ENCODE assay signal across 19 mouse cellular contexts in genomic region chr2:169397013-169397412, GRCm38 (mm10).
DNase-seq lines count a peak whose midpoint lies in the region; ATAC-seq and TF ChIP-seq lines count a peak whose summit lies in the region.
"Had no signal": no experiment of that assay in that cellular context is flagged by ENCODE, and none has a peak within 500 bp of the region (broad histone marks: within the 10 kb centered on the region; RNA-seq: fewer than 3 reads in every experiment).

No protein-coding gene starts in this region.

- H3K27ac ChIP-seq in liver, adult 2 months (replicated peaks; ENCODE audit: insufficient read depth, low read depth, low read length): peak overlapping the region; percentile 56
- no peak overlapping the region for H3K27ac ChIP-seq in liver, embryonic 11.5 days (ENCODE audit: low read depth, low read length)
- no peak overlapping the region for H3K27ac ChIP-seq in lung, postnatal 0 days (ENCODE audit: low read length)
- H3K27ac ChIP-seq: forebrain, embryonic 10.5 days; hindbrain, postnatal 0 days; liver, embryonic 12.5 days; midbrain, embryonic 13.5 days had no signal

- no peak for ATAC-seq in liver, embryonic 11.5 days (replicated peaks; ENCODE audit: low FRiP score)
- ATAC-seq in lung, postnatal 0 days: no peak
- ATAC-seq: hindbrain, postnatal 0 days; liver, embryonic 12.5 days; midbrain, embryonic 13.5 days had no signal

- no peak overlapping the region for H3K4me3 ChIP-seq in liver, adult 2 months (ENCODE audit: insufficient read depth, low read depth, low read length)
- no peak overlapping the region for H3K4me3 ChIP-seq in liver, embryonic 11.5 days (ENCODE audit: low read depth, low read length)
- H3K4me3 ChIP-seq in lung, postnatal 0 days (ENCODE audit: low read depth, low read length): no peak overlapping the region
- H3K4me3 ChIP-seq: forebrain, embryonic 10.5 days; liver, embryonic 12.5 days; midbrain, embryonic 13.5 days; myocyte had no signal

- 38% methylated on average over 4 of the region's 4 CpGs for WGBS in liver, adult 2 months
- 71% methylated on average over 4 of the region's 4 CpGs for WGBS in liver, embryonic 11.5 days
- WGBS in lung, postnatal 0 days: 61% methylated on average over 4 of the region's 4 CpGs

- TF ChIP-seq EP300 in lung, postnatal 0 days (IDR thresholded peaks at IDR 0.05): no peak

- no peaks in the 10 kb centered on the region for H3K36me3 ChIP-seq in liver, adult 2 months (ENCODE audit: control insufficient read depth, insufficient read depth, low read length)
- no peaks in the 10 kb centered on the region for H3K36me3 ChIP-seq in liver, embryonic 11.5 days (ENCODE audit: control insufficient read depth, insufficient read depth, low read length)
- H3K36me3 ChIP-seq in lung, postnatal 0 days (ENCODE audit: insufficient read depth, low read length): no peaks in the 10 kb centered on the region
- H3K36me3 ChIP-seq: forebrain, embryonic 10.5 days; G1E; liver, embryonic 12.5 days; midbrain, embryonic 13.5 days had no signal

- no peaks in the 10 kb centered on the region for H3K9me3 ChIP-seq in liver, embryonic 11.5 days (ENCODE audit: control insufficient read depth, low read length)
- H3K9me3 ChIP-seq in lung, postnatal 0 days (ENCODE audit: low read length): no peaks in the 10 kb centered on the region
- H3K9me3 ChIP-seq: forebrain, embryonic 10.5 days; midbrain, embryonic 13.5 days had no signal

- no peaks in the 10 kb centered on the region for H3K27me3 ChIP-seq in liver, adult 2 months (ENCODE audit: control insufficient read depth, insufficient read depth, low read length)
- no peaks in the 10 kb centered on the region for H3K27me3 ChIP-seq in liver, embryonic 11.5 days (replicated peaks; ENCODE audit: control insufficient read depth, insufficient read depth, low read length)
- no peaks in the 10 kb centered on the region for H3K27me3 ChIP-seq in lung, postnatal 0 days (replicated peaks; ENCODE audit: insufficient read depth, low read length)
- H3K27me3 ChIP-seq: liver, embryonic 12.5 days; midbrain, embryonic 13.5 days had no signal

- no peak for TF ChIP-seq CTCF in liver, adult 2 months (IDR thresholded peaks at IDR 0.05; ENCODE audit: low read depth, low read length)
- no peak for TF ChIP-seq CTCF in lung, postnatal 0 days (IDR thresholded peaks at IDR 0.05)

- TF ChIP-seq POLR2A in liver, adult 2 months (IDR thresholded peaks at IDR 0.05; ENCODE audit: extremely low read depth, insufficient read depth, low read length): no peak

- H3K4me1 ChIP-seq in liver, adult 2 months (ENCODE audit: control insufficient read depth, insufficient read depth, low read length): peaks cover 5% of the 10 kb centered on the region
- no peaks in the 10 kb centered on the region for H3K4me1 ChIP-seq in liver, embryonic 11.5 days (replicated peaks; ENCODE audit: control insufficient read depth, insufficient read depth, low read length)
- no peaks in the 10 kb centered on the region for H3K4me1 ChIP-seq in lung, postnatal 0 days (ENCODE audit: insufficient read depth, low read depth, low read length)
- H3K4me1 ChIP-seq: forebrain, embryonic 10.5 days; liver, embryonic 12.5 days; midbrain, embryonic 13.5 days had no signal

- no peak overlapping the region for H3K9ac ChIP-seq in liver, adult 2 months (ENCODE audit: low read depth, low read length)
- H3K9ac ChIP-seq in liver, embryonic 11.5 days (ENCODE audit: low read depth, low read length): no peak overlapping the region
- H3K9ac ChIP-seq in lung, postnatal 0 days (replicated peaks; ENCODE audit: low read depth): no peak overlapping the region
- H3K9ac ChIP-seq: liver, embryonic 12.5 days; midbrain, embryonic 13.5 days had no signal

- H3K4me2 ChIP-seq in liver, embryonic 11.5 days: no peak overlapping the region
- no peak overlapping the region for H3K4me2 ChIP-seq in lung, postnatal 0 days (replicated peaks; ENCODE audit: low read depth, low read length)
- H3K4me2 ChIP-seq: heart, embryonic 11.5 days; liver, embryonic 12.5 days; midbrain, embryonic 13.5 days had no signal

- DNase-seq in liver, adult 2 months (ENCODE audit: extremely low read depth, low read depth, low spot score): peak; percentile 91
- DNase-seq in liver, embryonic 11.5 days (ENCODE audit: low spot score): no peak
- peak; percentile 56 for DNase-seq in adrenal gland, postnatal 14 days
- peak; percentile 6 for DNase-seq in fibroblast of lung, adult 2 months (ENCODE audit: low read depth)
- peak; percentile 68 for DNase-seq in lung, postnatal 0 days (ENCODE audit: low spot score)
- no peak for DNase-seq in left cerebral cortex, adult 9 months (ENCODE audit: low spot score in 2 of 2)
- DNase-seq in layer of hippocampus, adult 8-10 months (ENCODE audit: low spot score in 2 of 2): no peak
- no peak for DNase-seq in Muller cell, postnatal 12 days (ENCODE audit: inconsistent ontology term)
- DNase-seq: cerebellum, adult 11-12 months; cerebellum, postnatal 36 days; kidney, adult 8-10 months; thymus, adult 18-20 months had no signal

- no peaks in the 10 kb centered on the region for H3K79me2 ChIP-seq in liver, adult 2 months (ENCODE audit: control insufficient read depth, insufficient read depth, low read length)

Comparison
In these comparisons a context has a peak if more than half of its experiments do, and no peak if none do; other contexts are left out.
1. DNase-seq: peak in liver, adult 2 months (single experiment), adrenal gland, postnatal 14 days (single experiment), fibroblast of lung, adult 2 months (single experiment) and lung, postnatal 0 days (single experiment); none in liver, embryonic 11.5 days (single experiment), left cerebral cortex, adult 9 months (0 of 2), layer of hippocampus, adult 8-10 months (0 of 2) and Muller cell, postnatal 12 days (single experiment).